Mouse (Mus musculus) liver, embryonic 16.5 days (tissue): ENCODE measurements around the gene Snx5. TPM values are rescaled to one million over a fixed set of nuclear protein-coding genes. Genes with fewer than 3 reads are reported as not detected.

Experiments
- ATAC-seq: fragments of 200-750 bp; cut with Nextera tagmentation; 2 replicates; pipeline ENCODE4 v1.8.0; 2017; ENCODE audit warnings: low read depth, mild to moderate bottlenecking, moderate number of reproducible peaks, moderate library complexity
- H3K27ac ChIP-seq: fragments of 300-500 bp; sonication (generic); 2 replicates; pipeline ENCODE4 v1.5.1; 2014; ENCODE audit warnings: mild to moderate bottlenecking, low read length
- H3K27me3 ChIP-seq: fragments of 300-500 bp; sonication (generic); 2 replicates; pipeline ENCODE4 v1.6.1; 2014; ENCODE audit warnings: low read depth, low read length, mixed read lengths; ENCODE audit not compliant: control insufficient read depth, insufficient read depth
- H3K36me3 ChIP-seq: fragments of 300-500 bp; sonication (generic); 2 replicates; pipeline ENCODE4 v1.6.1; 2014; ENCODE audit warnings: mild to moderate bottlenecking; ENCODE audit not compliant: control insufficient read depth, insufficient read depth
- H3K4me1 ChIP-seq: fragments of 300-500 bp; sonication (generic); 2 replicates; pipeline ENCODE4 v1.6.1; 2014; ENCODE audit warnings: low read depth, low read length, mixed read lengths; ENCODE audit not compliant: control insufficient read depth
- H3K4me2 ChIP-seq: fragments of 300-500 bp; sonication (generic); 2 replicates; pipeline ENCODE4 v1.6.1; 2014; ENCODE audit warnings: low read depth, low read length, mixed read lengths
- H3K4me3 ChIP-seq: fragments of 300-500 bp; sonication (generic); 2 replicates; pipeline ENCODE4 v1.5.1; 2014; ENCODE audit warnings: low read depth, mild to moderate bottlenecking, low read length
- H3K9ac ChIP-seq: fragments of 300-500 bp; sonication (generic); 2 replicates; pipeline ENCODE4 v1.6.1; 2014; ENCODE audit warnings: low read depth, low read length
- H3K9me3 ChIP-seq: fragments of 300-500 bp; sonication (generic); replicated peaks from 2 replicates; pipeline ENCODE4 v1.6.1; 2016; ENCODE audit warnings: low read length; ENCODE audit not compliant: control insufficient read depth
- WGBS: fragments of 180-500 bp; shearing (Covaris S2); extraction: QIAGEN DNeasy Blood & Tissue Kit; methylation state at CpG from one replicate; pipeline ENCODE4 v1.1.7; 2014; ENCODE audit not compliant: insufficient replicate concordance; 5-methylcytosine and 5-hydroxymethylcytosine counted together
- polyA plus RNA-seq: library from polyadenylated mRNA; unstranded; fragments of >200 nt; fragmentation: Nextera tagmentation; extraction: Ambion mirVana; gene quantifications from 2 replicates; pipeline ENCODE4 v1.2.1, GENCODE M21; 2015

Gene Snx5
- polyA plus RNA-seq, 1 experiment from 2014 or later, result 56.5 TPM

- no peak overlapping the region for H3K4me3 ChIP-seq
- H3K9me3 ChIP-seq, result no peaks in the 10 kb centered on the region
- no peak for ATAC-seq
- H3K4me1 ChIP-seq, result no peaks in the 10 kb centered on the region; the same call in 1 of the 2 replicates
- no peak overlapping the region for H3K27ac ChIP-seq
- no peaks in the 10 kb centered on the region for H3K27me3 ChIP-seq
- peaks cover 49% of the 10 kb centered on the region for H3K36me3 ChIP-seq
- H3K4me2 ChIP-seq, result no peak overlapping the region
- no peak overlapping the region for H3K9ac ChIP-seq
Observed at GRCm38 (mm10) chr2:144250111-144250510, 20.6 kb downstream of the Snx5 start.

GRCm38 (mm10) chr2:144248613-144249376 is 21.9 kb downstream of the Snx5 start:
- no peaks in the 10 kb centered on the region; the same call in 1 of the 2 replicates for H3K4me1 ChIP-seq
- no peak for ATAC-seq
- no peaks in the 10 kb centered on the region for H3K9me3 ChIP-seq
- WGBS, result 28% methylated on average over 4 of the region's 4 CpGs
- H3K9ac ChIP-seq, result no peak overlapping the region
- peaks cover 36% of the 10 kb centered on the region for H3K36me3 ChIP-seq
- no peak overlapping the region for H3K4me3 ChIP-seq
- H3K27me3 ChIP-seq, result no peaks in the 10 kb centered on the region
- H3K4me2 ChIP-seq, result no peak overlapping the region
- H3K27ac ChIP-seq, result no peak overlapping the region

GRCm38 (mm10) chr2:144247337-144247978 is 23.2 kb downstream of the Snx5 start:
- Histone ChIP-seq H3K9ac (no peak overlapping the region), H3K4me3 (no peak overlapping the region), H3K4me2 (no peak overlapping the region), H3K36me3 (peaks cover 24% of the 10 kb centered on the region), H3K9me3 (no peaks in the 10 kb centered on the region), H3K27me3 (no peaks in the 10 kb centered on the region), H3K4me1 (no peaks in the 10 kb centered on the region; the same call in 1 of the 2 replicates), H3K27ac (0 out of 2 replicates have a peak overlapping the region, but pooled peaks have one; percentile 1)
- 29% methylated on average over 5 of the region's 5 CpGs for WGBS
- peak; percentile 36 for ATAC-seq

DNA sequence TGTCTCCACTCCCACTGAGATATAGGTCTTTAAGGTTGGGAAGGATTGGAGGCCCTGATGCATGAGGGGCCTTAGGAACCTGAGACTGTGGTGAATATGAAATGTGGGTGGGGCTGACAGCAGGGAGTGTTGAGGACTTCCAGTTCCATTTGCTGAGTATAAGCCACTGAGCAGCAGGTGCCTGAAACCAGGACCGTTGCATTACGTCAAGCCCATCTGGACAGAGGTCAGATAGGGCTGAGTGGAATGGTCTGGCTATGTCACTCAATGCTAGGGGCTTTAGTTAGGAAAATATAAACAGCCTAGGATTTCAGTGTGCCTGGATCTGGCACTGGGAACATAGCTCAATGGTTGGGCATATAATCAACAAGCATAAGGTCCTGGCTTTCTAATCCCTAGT is 24.4 kb downstream of the Snx5 start:
- Histone ChIP-seq H3K4me2 (no peak overlapping the region), H3K9me3 (no peaks in the 10 kb centered on the region), H3K4me1 (no peaks in the 10 kb centered on the region; the same call in 1 of the 2 replicates), H3K9ac (no peak overlapping the region), H3K27ac (no peak overlapping the region), H3K4me3 (no peak overlapping the region), H3K27me3 (no peaks in the 10 kb centered on the region), H3K36me3 (peaks cover 18% of the 10 kb centered on the region)
- 61% methylated on average over 2 of the region's 2 CpGs for WGBS
- ATAC-seq, result no peak

GRCm38 (mm10) chr2:144245464-144245863 is 25.2 kb downstream of the Snx5 start:
- H3K9me3 ChIP-seq, result no peaks in the 10 kb centered on the region
- ATAC-seq, result peak; percentile 28; the same call in 1 of the 2 replicates
- no peak overlapping the region for H3K4me3 ChIP-seq
- H3K27ac ChIP-seq, result no peak overlapping the region
- H3K4me1 ChIP-seq, result no peaks in the 10 kb centered on the region; the same call in 1 of the 2 replicates
- no peak overlapping the region for H3K4me2 ChIP-seq
- no peak overlapping the region for H3K9ac ChIP-seq
- WGBS, result 27% methylated on average over 7 of the region's 7 CpGs
- no peaks in the 10 kb centered on the region for H3K27me3 ChIP-seq
- H3K36me3 ChIP-seq, result peaks cover 12% of the 10 kb centered on the region

GRCm38 (mm10) chr2:144240095-144240899 is 30.4 kb downstream of the Snx5 start:
- H3K9ac ChIP-seq, result no peak overlapping the region
- 0 out of 2 replicates have a peak, but pooled peaks have one; percentile 9 for ATAC-seq
- WGBS, result 58% methylated on average over 3 of the region's 3 CpGs
- H3K4me3 ChIP-seq, result no peak overlapping the region
- no peaks in the 10 kb centered on the region for H3K9me3 ChIP-seq
- H3K27me3 ChIP-seq, result no peaks in the 10 kb centered on the region
- no peak overlapping the region for H3K27ac ChIP-seq
- H3K36me3 ChIP-seq, result no peaks in the 10 kb centered on the region
- H3K4me2 ChIP-seq, result no peak overlapping the region
- no peaks in the 10 kb centered on the region for H3K4me1 ChIP-seq

GRCm38 (mm10) chr2:144239318-144239717 is 31.4 kb downstream of the Snx5 start:
- WGBS, result 29% methylated on average over 2 of the region's 2 CpGs
- ATAC-seq, result no peak
- no peaks in the 10 kb centered on the region for H3K4me1 ChIP-seq

GRCm38 (mm10) chr2:144238341-144238740 is 32.4 kb downstream of the Snx5 start:
- Histone ChIP-seq H3K9me3 (no peaks in the 10 kb centered on the region), H3K4me2 (no peak overlapping the region), H3K27ac (no peak overlapping the region), H3K4me1 (no peaks in the 10 kb centered on the region), H3K36me3 (no peaks in the 10 kb centered on the region), H3K4me3 (no peak overlapping the region), H3K9ac (no peak overlapping the region), H3K27me3 (no peaks in the 10 kb centered on the region)
- ATAC-seq, result no peak
- WGBS, result 73% methylated on average over 6 of the region's 6 CpGs

More at GRCm38 (mm10) chr2:144239318-144239717, 31.4 kb downstream of the Snx5 start:
- Histone ChIP-seq H3K4me3 (no peak overlapping the region), H3K36me3 (no peaks in the 10 kb centered on the region), H3K9ac (no peak overlapping the region), H3K4me2 (no peak overlapping the region), H3K9me3 (no peaks in the 10 kb centered on the region), H3K27me3 (no peaks in the 10 kb centered on the region), H3K27ac (no peak overlapping the region)
